Mouse (Mus musculus) liver, postnatal 0 days (tissue): ENCODE results near the gene Zfp365.

ENCODE experiments used
- CTCF ChIP-seq: sonication (generic); IDR thresholded peaks from 2 replicates; pipeline ENCODE4 v1.5.1; 2016; ENCODE audit warnings: antibody characterized with exemption, low read depth
- EP300 ChIP-seq: IDR thresholded peaks from 2 replicates; pipeline ENCODE4 v1.6.1; 2016; ENCODE audit warnings: antibody characterized with exemption, low read depth, mild to moderate bottlenecking

- TF ChIP-seq CTCF, result no peak
- TF ChIP-seq EP300, result no peak
Observed at GRCm38 (mm10) chr10:67906926-67907325, 5.5 kb downstream of the Zfp365 start.
